In the genomic region with DNA sequence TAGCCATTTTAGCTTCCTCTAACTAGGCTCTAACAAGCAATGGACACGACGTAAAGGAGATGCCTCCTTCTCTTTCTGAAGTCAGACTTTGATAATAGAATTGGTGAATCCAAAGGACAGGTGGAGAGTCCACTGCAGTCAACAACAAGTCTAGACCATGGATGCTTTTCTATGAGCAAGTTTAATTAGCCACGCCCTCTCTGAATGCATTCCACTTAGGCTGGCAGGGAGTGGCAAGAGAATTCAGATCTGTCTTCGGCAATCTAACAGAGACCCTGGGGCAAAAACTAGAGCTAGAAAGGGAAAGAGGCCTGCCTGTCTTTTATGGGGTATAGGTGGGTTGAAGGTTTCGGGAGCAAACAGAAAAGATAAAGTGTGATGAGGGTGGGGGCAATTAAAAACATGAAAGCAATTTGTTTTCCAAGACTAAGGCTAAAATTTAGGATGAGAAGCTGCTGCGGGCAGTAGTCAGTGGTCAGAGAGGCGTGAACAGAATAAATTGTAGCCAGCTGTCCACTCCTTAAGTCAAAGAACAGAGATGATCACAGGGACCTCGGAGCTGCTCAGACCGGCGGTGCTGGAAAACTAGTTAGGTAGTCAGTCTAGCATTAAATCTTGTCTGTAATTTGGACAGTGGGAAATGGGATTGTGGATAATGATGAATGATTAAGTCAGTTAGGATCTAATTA, we compare ENCODE assay signal across 13 mouse cellular contexts. TPM values are rescaled to one million over a fixed set of nuclear protein-coding genes. Genes with fewer than 3 reads are reported as not detected.
DNase-seq lines count a peak whose midpoint lies in the region; ATAC-seq and TF ChIP-seq lines count a peak whose summit lies in the region.
"Had no signal": no experiment of that assay in that cellular context is flagged by ENCODE, and none has a peak within 500 bp of the region (broad histone marks: within the 10 kb centered on the region; RNA-seq: fewer than 3 reads in every experiment).

No protein-coding gene starts in this region.

- H3K36me3 ChIP-seq in midbrain, embryonic 11.5 days (ENCODE audit: control insufficient read depth, insufficient read depth, low read length): no peaks in the 10 kb centered on the region
- H3K36me3 ChIP-seq in midbrain, embryonic 10.5 days: 0 out of 2 replicates have a peak, but pooled peaks cover under 1% of the 10 kb centered on the region
- H3K36me3 ChIP-seq in hindbrain, embryonic 14.5 days (replicated peaks; ENCODE audit: control insufficient read depth, insufficient read depth): no peaks in the 10 kb centered on the region
- H3K36me3 ChIP-seq in small intestine, adult 2 months (ENCODE audit: control insufficient read depth, insufficient read depth, low read length): no peaks in the 10 kb centered on the region
- H3K36me3 ChIP-seq: limb, embryonic 13.5 days; lung, embryonic 15.5 days had no signal

- no peak for TF ChIP-seq POLR2A in small intestine, adult 2 months (IDR thresholded peaks at IDR 0.05; ENCODE audit: low read depth, low read length)

- 0 out of 2 replicates have a peak, but pooled peaks have one; percentile 44 for ATAC-seq in midbrain, embryonic 11.5 days (ENCODE audit: low FRiP score)
- ATAC-seq in hindbrain, embryonic 14.5 days (ENCODE audit: low FRiP score): no peak; the same call in 1 of the 2 replicates
- ATAC-seq in frontal cortex, adult (ENCODE audit: low TSS enrichment): no peak

- no peaks in the 10 kb centered on the region for H3K27me3 ChIP-seq in midbrain, embryonic 11.5 days (ENCODE audit: control insufficient read depth, insufficient read depth, low read length)
- H3K27me3 ChIP-seq in midbrain, embryonic 10.5 days (ENCODE audit: low read depth, poor library complexity, severe bottlenecking): no peaks in the 10 kb centered on the region
- H3K27me3 ChIP-seq in hindbrain, embryonic 14.5 days (ENCODE audit: control insufficient read depth, insufficient read depth, low read length): no peaks in the 10 kb centered on the region
- H3K27me3 ChIP-seq in small intestine, adult 2 months (ENCODE audit: control insufficient read depth, insufficient read depth, low read length): no peaks in the 10 kb centered on the region
- H3K27me3 ChIP-seq: limb, embryonic 13.5 days; lung, embryonic 15.5 days had no signal

- H3K9me3 ChIP-seq in midbrain, embryonic 11.5 days (ENCODE audit: control insufficient read depth, low read length): no peaks in the 10 kb centered on the region
- H3K9me3 ChIP-seq in midbrain, embryonic 10.5 days (replicated peaks): no peaks in the 10 kb centered on the region
- no peaks in the 10 kb centered on the region for H3K9me3 ChIP-seq in hindbrain, embryonic 14.5 days (ENCODE audit: control insufficient read depth, low read length)
- H3K9me3 ChIP-seq: limb, embryonic 13.5 days; lung, embryonic 15.5 days had no signal

- H3K27ac ChIP-seq in midbrain, embryonic 11.5 days (ENCODE audit: low read depth, low read length): no peak overlapping the region
- no peak overlapping the region for H3K27ac ChIP-seq in midbrain, embryonic 10.5 days (replicated peaks)
- 0 out of 2 replicates have a peak overlapping the region, but pooled peaks have one; percentile 9 for H3K27ac ChIP-seq in hindbrain, embryonic 14.5 days
- peak overlapping the region; percentile 37 for H3K27ac ChIP-seq in small intestine, adult 2 months (ENCODE audit: insufficient read depth, low read depth, low read length)
- H3K27ac ChIP-seq: limb, embryonic 13.5 days; lung, embryonic 15.5 days; stomach, postnatal 0 days had no signal

- H3K4me1 ChIP-seq in midbrain, embryonic 11.5 days (ENCODE audit: control insufficient read depth, insufficient read depth, low read length): no peaks in the 10 kb centered on the region
- peaks cover 16% of the 10 kb centered on the region for H3K4me1 ChIP-seq in midbrain, embryonic 10.5 days
- H3K4me1 ChIP-seq in hindbrain, embryonic 14.5 days (replicated peaks; ENCODE audit: control insufficient read depth, insufficient read depth, low read length): peaks cover 13% of the 10 kb centered on the region
- H3K4me1 ChIP-seq in small intestine, adult 2 months (ENCODE audit: control insufficient read depth, insufficient read depth, insufficient read length, low read length): peaks cover 21% of the 10 kb centered on the region

- H3K4me2 ChIP-seq in midbrain, embryonic 11.5 days: no peak overlapping the region
- peak overlapping the region; percentile 24 for H3K4me2 ChIP-seq in hindbrain, embryonic 14.5 days (replicated peaks)
- H3K4me2 ChIP-seq: limb, embryonic 13.5 days; lung, embryonic 15.5 days had no signal

- peak; percentile 84 for DNase-seq in midbrain, embryonic 11.5 days (ENCODE audit: low spot score, missing footprints)
- DNase-seq in midbrain, embryonic 10.5 days (ENCODE audit: low spot score): no peak
- DNase-seq in hindbrain, embryonic 14.5 days (ENCODE audit: low spot score): no peak
- peak; percentile 56 for DNase-seq in kidney, postnatal 14 days
- no peak for DNase-seq in gastrocnemius, postnatal 10 days
- no peak for DNase-seq in thymus, postnatal 14 days
- DNase-seq: cerebellum, adult 11-12 months; gastrocnemius, postnatal 36 days had no signal

- TF ChIP-seq CTCF in small intestine, adult 2 months (IDR thresholded peaks at IDR 0.05; ENCODE audit: extremely low read depth, insufficient read length, insufficient replicate concordance, low read depth, low read length): no peak

- no peak overlapping the region for H3K9ac ChIP-seq in midbrain, embryonic 11.5 days (ENCODE audit: low read length)
- no peak overlapping the region for H3K9ac ChIP-seq in hindbrain, embryonic 14.5 days
- H3K9ac ChIP-seq: limb, embryonic 13.5 days; lung, embryonic 15.5 days had no signal

- no peak overlapping the region for H3K4me3 ChIP-seq in midbrain, embryonic 11.5 days (ENCODE audit: low read depth, low read length)
- H3K4me3 ChIP-seq in midbrain, embryonic 10.5 days: no peak overlapping the region
- no peak overlapping the region for H3K4me3 ChIP-seq in hindbrain, embryonic 14.5 days (replicated peaks; ENCODE audit: low read length)
- H3K4me3 ChIP-seq in small intestine, adult 2 months (ENCODE audit: low read depth, low read length): no peak overlapping the region
- H3K4me3 ChIP-seq: limb, embryonic 13.5 days; lung, embryonic 15.5 days had no signal

- WGBS in midbrain, embryonic 11.5 days: 69% methylated on average over 10 of the region's 10 CpGs
- 74% methylated on average over 10 of the region's 10 CpGs for WGBS in midbrain, embryonic 10.5 days
- 60% methylated on average over 10 of the region's 10 CpGs for whole genome bisulfite sequencing in hindbrain, embryonic 14.5 days
- WGBS in small intestine, adult 2 months: 41% methylated on average over 10 of the region's 10 CpGs

RNA-seq across cellular contexts. Expression of gene Eml4, which starts 27.2 kb away (rescaled TPM):
- polyA plus RNA-seq in midbrain, embryonic 11.5 days (2014; fragmentation: Nextera tagmentation; extraction: Ambion mirVana): 40.5 and 41.2 TPM in 2 replicates
- polyA plus RNA-seq in midbrain, embryonic 10.5 days (2016; fragmentation: Nextera tagmentation; extraction: Ambion mirVana): 34.2 and 34.7 TPM in 2 replicates
- 37.2 and 41.0 TPM in 2 replicates for polyA plus RNA-seq in hindbrain, embryonic 14.5 days (2014; fragmentation: Nextera tagmentation; extraction: Ambion mirVana)
- polyA plus RNA-seq in small intestine, adult 2 months (2012; rRNA removed): 3.2 and 8.9 TPM in 2 replicates
- 1 to 10 TPM; 4.8 to 7.7 TPM for total RNA-seq in gastrocnemius, postnatal 10 days (2021)

Comparison
In these comparisons a context has a peak if more than half of its experiments do, and no peak if none do; other contexts are left out.
1. DNase-seq: peak in midbrain, embryonic 11.5 days (single experiment) and kidney, postnatal 14 days (single experiment); none in midbrain, embryonic 10.5 days (single experiment), hindbrain, embryonic 14.5 days (single experiment), gastrocnemius, postnatal 10 days (single experiment) and thymus, postnatal 14 days (single experiment).
2. H3K27ac ChIP-seq: peak in hindbrain, embryonic 14.5 days (single experiment) and small intestine, adult 2 months (single experiment); none in midbrain, embryonic 11.5 days (single experiment) and midbrain, embryonic 10.5 days (single experiment).